Mouse (Mus musculus): Measurements from ENCODE around the gene Otop3. TPM values are rescaled to one million over a fixed set of nuclear protein-coding genes. Genes with fewer than 3 reads are reported as not detected.

The Otop3 gene
- total RNA-seq, 1 experiment from 2014 or later = not detected

- peak; percentile 80 for ATAC-seq (replicated peaks; ENCODE audit: insufficient number of reproducible peaks, low FRiP score, low TSS enrichment, poor library complexity, severe bottlenecking)
Measured at GRCm38 (mm10) chr11:115354183-115354582, 19.7 kb downstream of the Otop3 start.

DNA sequence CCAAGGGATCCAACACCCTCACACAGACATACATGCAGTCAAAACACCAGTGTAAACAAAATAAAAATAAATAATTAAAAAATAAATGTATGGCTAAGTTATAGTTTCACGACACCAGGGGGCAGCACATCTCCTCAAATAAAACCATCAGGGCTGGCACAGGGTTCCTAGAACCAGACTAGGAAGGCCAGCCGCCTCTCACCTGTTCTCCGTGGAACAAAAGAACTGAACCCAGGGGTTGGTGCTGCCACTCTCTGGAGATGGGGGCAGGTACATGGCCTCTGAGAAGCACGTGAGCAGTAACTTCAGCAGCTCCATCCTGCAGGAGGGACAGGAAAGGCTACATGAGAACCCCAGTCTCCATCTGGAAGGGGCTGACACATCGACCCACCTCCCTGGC, 23.9 kb downstream of the Otop3 start:
- no peak for ATAC-seq (replicated peaks; ENCODE audit: insufficient number of reproducible peaks, low FRiP score, low TSS enrichment, poor library complexity, severe bottlenecking)

GRCm38 (mm10) chr11:115359293-115359692, 24.8 kb downstream of the Otop3 start:
- no peak for ATAC-seq (replicated peaks; ENCODE audit: insufficient number of reproducible peaks, low FRiP score, low TSS enrichment, poor library complexity, severe bottlenecking)

DNA sequence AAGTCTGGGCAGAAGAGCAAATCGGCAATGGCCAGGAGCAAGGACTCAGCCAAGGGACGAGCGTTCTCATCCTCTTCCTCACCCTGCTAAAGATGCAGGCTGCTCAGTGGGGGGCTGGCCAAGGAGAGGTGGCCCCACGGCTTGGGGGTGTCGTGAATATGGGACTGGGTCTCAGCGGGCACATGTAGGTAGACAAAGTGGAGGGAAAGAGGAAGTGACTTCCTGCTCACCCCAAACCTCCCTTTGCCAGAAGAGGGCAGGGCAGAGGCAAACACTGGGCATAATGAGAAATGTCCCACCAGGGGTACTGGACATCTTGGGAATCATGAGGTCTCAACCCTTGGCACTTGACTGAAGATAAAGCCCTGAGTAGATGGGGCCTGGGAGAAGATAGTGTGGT, 25.2 kb downstream of the Otop3 start:
- ATAC-seq (replicated peaks; ENCODE audit: insufficient number of reproducible peaks, low FRiP score, low TSS enrichment, poor library complexity, severe bottlenecking) = 0 out of 2 replicates have a peak, but pooled peaks have one; percentile 25

- no peak for ATAC-seq (replicated peaks; ENCODE audit: insufficient number of reproducible peaks, low FRiP score, low TSS enrichment, poor library complexity, severe bottlenecking)
Measured at GRCm38 (mm10) chr11:115364136-115364535, 29.6 kb downstream of the Otop3 start.

- no peak for ATAC-seq (replicated peaks; ENCODE audit: insufficient number of reproducible peaks, low FRiP score, low TSS enrichment, poor library complexity, severe bottlenecking)
Measured at GRCm38 (mm10) chr11:115366039-115366705, 31.6 kb downstream of the Otop3 start.

DNA sequence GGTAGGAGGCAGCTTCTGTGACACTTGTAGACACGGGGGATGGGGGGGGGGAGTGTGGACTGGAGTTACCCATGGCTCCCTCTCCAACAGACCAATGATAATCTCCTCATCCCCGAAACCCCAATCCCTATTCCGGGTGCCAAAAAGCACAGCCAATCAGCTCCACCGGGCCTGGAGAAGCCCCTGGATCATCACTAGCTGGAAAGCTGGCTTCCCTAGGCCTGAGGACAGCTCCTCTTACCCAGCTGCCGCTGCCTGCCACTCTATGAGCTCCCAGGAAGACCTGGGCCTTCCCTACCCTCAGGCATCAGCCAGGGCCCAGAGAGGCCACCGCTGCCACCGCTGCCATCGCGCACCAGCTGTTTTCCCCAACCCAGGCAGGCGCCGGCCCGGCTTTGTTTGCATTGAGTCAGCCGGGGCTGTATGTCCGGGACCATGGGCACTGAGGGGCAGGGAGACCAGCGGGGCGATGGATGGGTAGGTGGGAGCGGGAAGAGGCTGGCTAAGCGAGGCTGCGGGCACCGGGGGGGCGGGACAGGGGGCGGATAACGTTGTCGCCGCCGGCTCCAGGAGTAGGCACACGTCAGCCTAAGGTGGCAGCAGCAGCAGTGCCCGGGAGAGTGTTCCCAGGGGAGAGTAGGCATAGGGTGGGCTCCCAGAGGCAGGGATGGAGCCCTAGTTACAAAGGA, 32.3 kb downstream of the Otop3 start:
- no peak for ATAC-seq (replicated peaks; ENCODE audit: insufficient number of reproducible peaks, low FRiP score, low TSS enrichment, poor library complexity, severe bottlenecking)

DNA sequence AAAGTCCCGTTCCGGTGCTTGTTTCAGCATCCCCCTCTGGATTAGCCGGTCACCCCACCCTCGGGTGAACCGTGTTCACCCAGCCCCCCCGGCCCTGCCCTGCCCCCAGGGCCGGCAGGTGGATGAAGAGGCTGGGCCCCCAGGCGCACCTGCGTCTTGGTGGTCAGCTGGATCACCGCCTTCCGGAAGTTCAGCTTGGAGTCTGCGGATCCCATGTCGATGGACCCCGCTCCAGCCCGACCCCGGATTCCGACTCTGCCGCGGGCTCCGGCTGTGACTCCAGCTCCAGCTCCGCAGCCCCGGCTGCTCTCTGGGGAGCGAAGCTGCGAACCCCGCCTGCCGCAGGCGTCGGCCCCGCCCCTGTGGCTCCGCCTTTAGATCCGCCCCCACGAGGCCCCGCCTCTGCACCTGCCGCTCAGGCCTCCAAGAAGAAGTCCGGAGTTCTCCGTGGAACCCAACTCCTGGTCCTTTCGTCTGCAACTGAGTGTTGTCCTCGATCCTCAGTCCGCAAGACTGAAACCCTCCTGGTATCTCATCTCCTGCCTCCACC, 32.9 kb downstream of the Otop3 start, which contains the start of gene Hid1:
TSS of gene Hid1 (minus strand) at position 362 of the 550 bp plus-strand sequence.
- ATAC-seq (replicated peaks; ENCODE audit: insufficient number of reproducible peaks, low FRiP score, low TSS enrichment, poor library complexity, severe bottlenecking) = peak; percentile 84

DNA sequence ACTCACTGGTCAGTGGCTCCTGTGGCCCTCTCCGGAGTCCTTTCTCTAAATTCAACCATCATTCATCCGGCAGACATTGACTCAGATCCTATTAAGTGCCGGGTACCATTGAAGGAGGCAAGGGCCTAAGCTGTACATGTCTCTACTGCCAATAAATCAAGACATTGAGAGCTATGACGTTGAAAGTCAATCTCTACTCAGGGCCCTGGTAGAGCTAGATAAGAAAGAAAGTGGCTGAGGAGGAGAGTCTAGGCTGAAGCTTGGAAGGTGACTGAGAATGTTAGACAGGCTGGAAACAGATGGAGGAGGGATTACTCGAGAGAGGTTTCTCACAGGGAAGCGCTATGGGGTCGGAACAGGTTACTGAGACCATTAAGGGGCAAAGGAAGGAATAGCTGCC, 35.8 kb downstream of the Otop3 start:
- ATAC-seq (replicated peaks; ENCODE audit: insufficient number of reproducible peaks, low FRiP score, low TSS enrichment, poor library complexity, severe bottlenecking) = no peak

GRCm38 (mm10) chr11:115371354-115371753, 36.8 kb downstream of the Otop3 start:
- ATAC-seq (replicated peaks; ENCODE audit: insufficient number of reproducible peaks, low FRiP score, low TSS enrichment, poor library complexity, severe bottlenecking) = no peak

DNA sequence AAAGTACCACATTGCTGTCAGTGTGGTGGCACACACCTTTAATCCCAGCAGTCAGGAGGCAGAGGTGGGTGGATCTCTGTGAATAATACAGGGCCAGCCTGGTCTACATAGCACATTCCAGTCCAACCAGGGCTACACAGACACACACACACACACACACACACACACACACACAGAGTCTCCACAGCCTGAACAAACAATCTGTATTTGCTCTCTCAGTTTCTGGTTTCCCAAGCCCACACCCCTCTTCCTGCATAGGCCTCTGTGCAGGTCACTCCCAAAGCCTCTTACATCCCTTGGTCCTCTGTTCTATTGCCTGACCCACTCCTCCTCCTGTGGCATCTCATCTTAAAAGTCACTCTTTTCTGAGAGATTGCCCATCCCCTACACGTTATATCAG, 37.5 kb downstream of the Otop3 start:
- ATAC-seq (replicated peaks; ENCODE audit: insufficient number of reproducible peaks, low FRiP score, low TSS enrichment, poor library complexity, severe bottlenecking) = no peak

- ATAC-seq (replicated peaks; ENCODE audit: insufficient number of reproducible peaks, low FRiP score, low TSS enrichment, poor library complexity, severe bottlenecking) = no peak
Measured at GRCm38 (mm10) chr11:115372737-115373136, 38.2 kb downstream of the Otop3 start.

GRCm38 (mm10) chr11:115373805-115374694, 39.5 kb downstream of the Otop3 start:
- ATAC-seq (replicated peaks; ENCODE audit: insufficient number of reproducible peaks, low FRiP score, low TSS enrichment, poor library complexity, severe bottlenecking) = 0 out of 2 replicates have a peak, but pooled peaks have one; percentile 20

GRCm38 (mm10) chr11:115374695-115375425, 40.3 kb downstream of the Otop3 start:
- no peak for ATAC-seq (replicated peaks; ENCODE audit: insufficient number of reproducible peaks, low FRiP score, low TSS enrichment, poor library complexity, severe bottlenecking)

- ATAC-seq (replicated peaks; ENCODE audit: insufficient number of reproducible peaks, low FRiP score, low TSS enrichment, poor library complexity, severe bottlenecking) = no peak
Measured at GRCm38 (mm10) chr11:115376722-115377121, 42.2 kb downstream of the Otop3 start.

GRCm38 (mm10) chr11:115377254-115377653, 42.7 kb downstream of the Otop3 start:
- ATAC-seq (replicated peaks; ENCODE audit: insufficient number of reproducible peaks, low FRiP score, low TSS enrichment, poor library complexity, severe bottlenecking) = no peak

DNA sequence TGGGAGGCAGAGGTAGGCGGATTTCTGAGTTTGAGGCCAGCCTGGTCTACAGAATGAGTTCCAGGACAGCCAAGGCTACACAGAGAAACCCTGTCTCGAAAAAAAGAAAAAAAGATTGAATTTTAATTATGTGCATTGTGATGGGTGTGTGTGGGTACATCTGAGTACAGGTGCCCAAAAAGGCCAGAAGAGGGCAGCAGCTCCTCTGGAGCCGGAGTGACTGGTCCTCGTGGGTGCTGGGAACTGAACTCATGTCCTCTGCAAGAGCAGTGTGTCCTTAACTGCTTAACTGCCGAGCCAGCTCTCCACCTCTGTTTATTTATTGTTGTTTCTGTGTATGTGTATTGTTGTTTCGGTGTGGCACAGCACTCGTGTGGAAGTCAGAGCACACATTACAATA, 43.3 kb downstream of the Otop3 start:
- ATAC-seq (replicated peaks; ENCODE audit: insufficient number of reproducible peaks, low FRiP score, low TSS enrichment, poor library complexity, severe bottlenecking) = no peak

GRCm38 (mm10) chr11:115381276-115381675, 46.7 kb downstream of the Otop3 start:
- no peak for ATAC-seq (replicated peaks; ENCODE audit: insufficient number of reproducible peaks, low FRiP score, low TSS enrichment, poor library complexity, severe bottlenecking)

Data from monocyte, adult 5-6 weeks (primary cell).